ENCODE assay signal across 28 mouse cellular contexts in the genomic region with DNA sequence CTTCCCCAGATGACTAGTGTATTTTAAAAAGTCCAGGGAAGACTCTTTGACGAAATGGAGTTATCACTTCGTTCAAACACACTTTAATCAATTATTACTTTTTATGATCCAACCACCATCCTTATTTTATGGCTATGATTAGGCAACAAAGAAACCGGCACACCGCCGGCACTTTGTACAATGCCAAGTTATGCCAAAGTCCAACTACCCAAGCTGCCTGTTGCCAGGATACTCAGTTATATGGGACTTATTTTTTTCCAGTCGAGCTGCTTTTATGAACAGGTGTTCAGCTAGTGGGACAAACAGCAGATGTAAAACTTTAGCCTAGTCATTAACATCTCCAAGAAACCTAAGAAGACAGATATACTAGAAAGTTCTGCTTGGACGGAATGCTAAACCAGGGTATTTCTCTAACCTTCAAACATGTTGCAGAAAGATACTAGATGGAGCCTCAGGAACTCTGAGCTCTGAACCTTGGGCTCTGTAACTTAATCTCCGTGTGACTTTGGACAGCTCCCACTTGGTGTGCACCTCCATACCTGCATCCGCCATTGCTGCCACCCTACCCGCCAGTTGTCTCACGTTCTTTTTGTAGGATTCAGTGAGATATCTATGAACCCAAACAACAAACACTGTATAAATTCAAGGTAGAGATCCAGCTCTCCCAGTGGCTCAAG. TPM values are rescaled to one million over a fixed set of nuclear protein-coding genes. Genes with fewer than 3 reads are reported as not detected.
DNase-seq lines count a peak whose midpoint lies in the region; ATAC-seq and TF ChIP-seq lines count a peak whose summit lies in the region.
"Had no signal": no experiment of that assay in that cellular context is flagged by ENCODE, and none has a peak within 500 bp of the region (broad histone marks: within the 10 kb centered on the region; RNA-seq: fewer than 3 reads in every experiment).

No protein-coding gene starts in this region.

- intact Hi-C loops in left cerebral cortex, postnatal 4 days (cut with DNase I): no loop called here

- H3K4me3 ChIP-seq in kidney, adult 2 months (ENCODE audit: insufficient read depth, low read depth, low read length): no peak overlapping the region
- H3K4me3 ChIP-seq in stomach, embryonic 16.5 days (replicated peaks; ENCODE audit: low read length): no peak overlapping the region
- H3K4me3 ChIP-seq in stomach, postnatal 0 days (ENCODE audit: low read depth, low read length): no peak overlapping the region
- no peak overlapping the region for H3K4me3 ChIP-seq in intestine, postnatal 0 days (ENCODE audit: low read depth, low read length)
- H3K4me3 ChIP-seq: embryonic facial prominence, embryonic 10.5 days; embryonic facial prominence, embryonic 13.5 days; forebrain, embryonic 10.5 days; forebrain, embryonic 13.5 days; heart, adult 2 months; hindbrain, embryonic 12.5 days; hindbrain, embryonic 15.5 days had no signal

- no peak overlapping the region for H3K27ac ChIP-seq in kidney, adult 2 months (ENCODE audit: insufficient read depth, low read depth, low read length)
- H3K27ac ChIP-seq in stomach, embryonic 16.5 days (ENCODE audit: low read length): no peak overlapping the region
- H3K27ac ChIP-seq in stomach, postnatal 0 days (replicated peaks): no peak overlapping the region
- peak overlapping the region; percentile 43 for H3K27ac ChIP-seq in intestine, postnatal 0 days (ENCODE audit: low read depth, low read length)
- H3K27ac ChIP-seq: embryonic facial prominence, embryonic 10.5 days; embryonic facial prominence, embryonic 13.5 days; forebrain, embryonic 10.5 days; forebrain, embryonic 13.5 days; heart, adult 2 months; hindbrain, embryonic 12.5 days; hindbrain, embryonic 15.5 days had no signal

- no peaks in the 10 kb centered on the region for H3K27me3 ChIP-seq in kidney, adult 2 months (replicated peaks; ENCODE audit: control insufficient read depth, insufficient read depth, low read length)
- no peaks in the 10 kb centered on the region for H3K27me3 ChIP-seq in stomach, embryonic 16.5 days (ENCODE audit: control insufficient read depth, insufficient read depth, low read length)
- H3K27me3 ChIP-seq in stomach, postnatal 0 days (ENCODE audit: control insufficient read depth, insufficient read depth, low read length): no peaks in the 10 kb centered on the region
- no peaks in the 10 kb centered on the region for H3K27me3 ChIP-seq in intestine, postnatal 0 days (replicated peaks; ENCODE audit: control insufficient read depth, insufficient read depth, low read length)
- H3K27me3 ChIP-seq: CH12.LX; embryonic facial prominence, embryonic 13.5 days; hindbrain, embryonic 12.5 days; hindbrain, embryonic 15.5 days had no signal

- peak; percentile 37; the same call in 1 of the 2 replicates for ATAC-seq in stomach, embryonic 16.5 days (ENCODE audit: insufficient read depth, low FRiP score)
- ATAC-seq in stomach, postnatal 0 days (ENCODE audit: low FRiP score, low TSS enrichment): no peak
- peak; percentile 93 for ATAC-seq in intestine, postnatal 0 days
- ATAC-seq: forebrain, embryonic 13.5 days; forebrain, embryonic 16.5 days had no signal

- no peak overlapping the region for H3K4me2 ChIP-seq in stomach, embryonic 16.5 days (ENCODE audit: low read depth, low read length)
- no peak overlapping the region for H3K4me2 ChIP-seq in stomach, postnatal 0 days (replicated peaks; ENCODE audit: low read depth)
- H3K4me2 ChIP-seq in intestine, postnatal 0 days (replicated peaks; ENCODE audit: low read depth): no peak overlapping the region
- H3K4me2 ChIP-seq: embryonic facial prominence, embryonic 13.5 days; forebrain, embryonic 13.5 days; heart, embryonic 11.5 days; hindbrain, embryonic 12.5 days; hindbrain, embryonic 15.5 days had no signal

- no peaks in the 10 kb centered on the region for H3K36me3 ChIP-seq in kidney, adult 2 months (ENCODE audit: control insufficient read depth, insufficient read depth, low read length)
- no peaks in the 10 kb centered on the region for H3K36me3 ChIP-seq in stomach, embryonic 16.5 days (ENCODE audit: control insufficient read depth, insufficient read depth, low read length)
- no peaks in the 10 kb centered on the region for H3K36me3 ChIP-seq in stomach, postnatal 0 days (ENCODE audit: control insufficient read depth, insufficient read depth, low read length)
- H3K36me3 ChIP-seq in intestine, postnatal 0 days (ENCODE audit: control insufficient read depth, insufficient read depth): no peaks in the 10 kb centered on the region
- H3K36me3 ChIP-seq: embryonic facial prominence, embryonic 10.5 days; embryonic facial prominence, embryonic 13.5 days; forebrain, embryonic 10.5 days; G1E; hindbrain, embryonic 12.5 days; hindbrain, embryonic 15.5 days had no signal

- no peaks in the 10 kb centered on the region for H3K4me1 ChIP-seq in kidney, adult 2 months (ENCODE audit: control insufficient read depth, insufficient read depth, low read length)
- H3K4me1 ChIP-seq in stomach, embryonic 16.5 days (ENCODE audit: control insufficient read depth, insufficient read depth, low read length): no peaks in the 10 kb centered on the region
- H3K4me1 ChIP-seq in stomach, postnatal 0 days (replicated peaks; ENCODE audit: control insufficient read depth, insufficient read depth): no peaks in the 10 kb centered on the region
- H3K4me1 ChIP-seq in intestine, postnatal 0 days (replicated peaks; ENCODE audit: control insufficient read depth, insufficient read depth, low read length): 0 out of 2 replicates have a peak, but pooled peaks cover 3% of the 10 kb centered on the region
- H3K4me1 ChIP-seq: embryonic facial prominence, embryonic 13.5 days had no signal

- no peaks in the 10 kb centered on the region for H3K9me3 ChIP-seq in stomach, embryonic 16.5 days (replicated peaks; ENCODE audit: control insufficient read depth, low read length)
- H3K9me3 ChIP-seq in stomach, postnatal 0 days (ENCODE audit: control insufficient read depth, low read length): no peaks in the 10 kb centered on the region
- H3K9me3 ChIP-seq in intestine, postnatal 0 days (ENCODE audit: control insufficient read depth): no peaks in the 10 kb centered on the region
- H3K9me3 ChIP-seq: embryonic facial prominence, embryonic 10.5 days; embryonic facial prominence, embryonic 13.5 days; forebrain, embryonic 10.5 days; forebrain, embryonic 13.5 days; G1E; hindbrain, embryonic 12.5 days; hindbrain, embryonic 15.5 days had no signal

- DNase-seq in kidney, adult 2 months: peak; percentile 74
- DNase-seq in kidney, postnatal 25 days: no peak
- DNase-seq in stomach, postnatal 0 days (ENCODE audit: low spot score): no peak
- DNase-seq in left cerebral cortex, postnatal 4 days: no peak
- no peak for DNase-seq in heart, adult 8-10 months (ENCODE audit: low spot score)
- DNase-seq: adrenal gland, adult 2 months; adrenal gland, postnatal 14 days; B cell, adult 2 months; cerebellum, adult 11-12 months; cerebellum, adult 8-10 months; cerebellum, postnatal 10 days; cerebellum, postnatal 36 days; embryo, embryonic 11 days; gastrocnemius, postnatal 10 days; gastrocnemius, postnatal 36 days; heart, adult 2 months had no signal

- 56% methylated on average over 11 of the region's 11 CpGs for WGBS in kidney, adult 2 months
- WGBS in stomach, embryonic 16.5 days: 84% methylated on average over 11 of the region's 11 CpGs
- WGBS in stomach, postnatal 0 days: 88% methylated on average over 11 of the region's 11 CpGs
- WGBS in intestine, postnatal 0 days: 38% methylated on average over 11 of the region's 11 CpGs

- no peak overlapping the region for H3K9ac ChIP-seq in stomach, embryonic 16.5 days (ENCODE audit: low read length)
- H3K9ac ChIP-seq in stomach, postnatal 0 days (ENCODE audit: low read length): no peak overlapping the region
- no peak overlapping the region for H3K9ac ChIP-seq in intestine, postnatal 0 days (ENCODE audit: low read depth, low read length)
- H3K9ac ChIP-seq: embryonic facial prominence, embryonic 13.5 days; forebrain, embryonic 13.5 days; hindbrain, embryonic 12.5 days; hindbrain, embryonic 15.5 days had no signal

- no peak for TF ChIP-seq CTCF in kidney, adult 2 months (conservative IDR thresholded peaks at IDR 0.05; ENCODE audit: insufficient read depth, insufficient read length, low read depth, low read length)
- no peak for TF ChIP-seq CTCF in stomach, postnatal 0 days (IDR thresholded peaks at IDR 0.05; ENCODE audit: low read depth)
- no peak for TF ChIP-seq CTCF in intestine, postnatal 0 days (IDR thresholded peaks at IDR 0.05; ENCODE audit: low read depth)

- no peak for TF ChIP-seq EP300 in stomach, postnatal 0 days (optimal IDR thresholded peaks at IDR 0.05)

- TF ChIP-seq POLR2A in kidney, adult 2 months (IDR thresholded peaks at IDR 0.05; ENCODE audit: low read depth, low read length): no peak

RNA-seq across cellular contexts. Expression of gene Hopx, which starts 7.6 kb away (rescaled TPM):
- polyA plus RNA-seq in kidney, adult 2 months (2012; rRNA removed): 14.2 and 18.4 TPM in 2 replicates
- 6.9 and 11.2 TPM in 2 replicates for polyA plus RNA-seq in stomach, embryonic 16.5 days (2015; fragmentation: Nextera tagmentation; extraction: Ambion mirVana)
- polyA plus RNA-seq in stomach, postnatal 0 days (2015; fragmentation: Nextera tagmentation; extraction: Ambion mirVana): 26.6 and 30.2 TPM in 2 replicates
- polyA plus RNA-seq in intestine, postnatal 0 days (2015; fragmentation: Nextera tagmentation; extraction: Ambion mirVana): 10.5 and 12.0 TPM in 2 replicates
- total RNA-seq in left cerebral cortex, postnatal 4 days (2021): 10 to 100 TPM; 11.1 to 13.7 TPM
- total RNA-seq in heart, adult 8-10 months (2022): 100 to 1,000 TPM; 354 to 475 (median 429) TPM
- total RNA-seq: G1E had no signal
- polyA plus RNA-seq: G1E had no signal
